ENCODE assay signal across 8 mouse cellular contexts in genomic region chr8:111144901-111145459, GRCm38 (mm10). TPM values are rescaled to one million over a fixed set of nuclear protein-coding genes. Genes with fewer than 3 reads are reported as not detected.
DNase-seq lines count a peak whose midpoint lies in the region; TF ChIP-seq lines count a peak whose summit lies in the region.
"Not testable (repeated sequence)": the region's sequence is repeated elsewhere in the genome, so short reads cannot be mapped to it uniquely, and the experiment has no call there.

No protein-coding gene starts in this region.

- not testable (repeated sequence) for H3K27ac ChIP-seq in bone marrow macrophage, adult 2 months (ENCODE audit: insufficient read depth, low read depth, low read length)
- H3K27ac ChIP-seq in hindbrain, embryonic 10.5 days = peak overlapping the region; percentile 75
- H3K27ac ChIP-seq in testis, adult 2 months (ENCODE audit: control insufficient read depth, insufficient read depth, low read depth, low read length) = peak overlapping the region; percentile 66

- under 1% methylated on average over 63 of the region's 63 CpGs for WGBS in hindbrain, embryonic 10.5 days
- WGBS in lung, adult 2 months = under 1% methylated on average over 54 of the region's 63 CpGs

- not testable (repeated sequence) for H3K9me3 ChIP-seq in erythroblast, embryonic 14.5 days (ENCODE audit: control insufficient read depth, low read length); hindbrain, embryonic 10.5 days

- H3K79me3 ChIP-seq in C2C12 (ENCODE audit: low read depth) = not testable (repeated sequence)

- H3K79me2 ChIP-seq in C2C12 (ENCODE audit: control insufficient read depth, insufficient read depth) = peaks cover 16% of the 10 kb centered on the region

- peak overlapping the region; percentile 40 for H3K4me3 ChIP-seq in C2C12 (ENCODE audit: insufficient read depth, poor library complexity, severe bottlenecking)
- peak overlapping the region; percentile 97 for H3K4me3 ChIP-seq in bone marrow macrophage, adult 2 months (ENCODE audit: insufficient read depth, low read length)
- peak overlapping the region; percentile 72 for H3K4me3 ChIP-seq in erythroblast, embryonic 14.5 days (replicated peaks)
- H3K4me3 ChIP-seq in hindbrain, embryonic 10.5 days = peak overlapping the region; percentile 72
- H3K4me3 ChIP-seq in lung, adult 2 months (replicated peaks; ENCODE audit: extremely low read depth, low read depth, low read length) = peak overlapping the region; percentile 82
- H3K4me3 ChIP-seq in testis, adult 2 months (ENCODE audit: control insufficient read depth, low read depth, low read length) = peak overlapping the region; percentile 89

- DNase-seq in hindbrain, embryonic 10.5 days (ENCODE audit: low spot score) = peak; percentile 26
- DNase-seq in kidney, postnatal 36 days = peak; percentile 6 to 42
- DNase-seq in lung, adult 2 months = not testable (repeated sequence)
- DNase-seq in natural killer cell, adult 2 months (ENCODE audit: low spot score in 2 of 2) = peak; percentile 17 to 37

- H3K4me1 ChIP-seq in bone marrow macrophage, adult 2 months (ENCODE audit: control insufficient read depth, insufficient read depth, low read length); lung, adult 2 months (ENCODE audit: control insufficient read depth, insufficient read depth, low read length); testis, adult 2 months (ENCODE audit: control insufficient read depth, insufficient read depth, low read length): not testable (repeated sequence)
- peaks cover 31% of the 10 kb centered on the region for H3K4me1 ChIP-seq in erythroblast, embryonic 14.5 days (ENCODE audit: control insufficient read depth)
- H3K4me1 ChIP-seq in hindbrain, embryonic 10.5 days (replicated peaks) = peaks cover 17% of the 10 kb centered on the region

- not testable (repeated sequence) for H3K27me3 ChIP-seq in C2C12 (ENCODE audit: control insufficient read depth, insufficient read depth, insufficient read length); hindbrain, embryonic 10.5 days (ENCODE audit: insufficient read depth, poor library complexity, severe bottlenecking); testis, adult 2 months (ENCODE audit: control insufficient read depth, insufficient read depth, low read length)
- H3K27me3 ChIP-seq in erythroblast, embryonic 14.5 days (ENCODE audit: control insufficient read depth) = peaks cover 14% of the 10 kb centered on the region

- TF ChIP-seq POLR2A in bone marrow macrophage, adult 2 months (IDR thresholded peaks at IDR 0.05; ENCODE audit: borderline replicate concordance, low read depth, low read length); lung, adult 2 months (IDR thresholded peaks at IDR 0.05; ENCODE audit: borderline replicate concordance, extremely low read depth, low read depth, low read length); testis, adult 2 months (IDR thresholded peaks at IDR 0.05; ENCODE audit: control insufficient read depth, low read depth, low read length): not testable (repeated sequence)

- H3K36me3 ChIP-seq in C2C12 (ENCODE audit: control insufficient read depth, insufficient read depth); erythroblast, embryonic 14.5 days (ENCODE audit: control insufficient read depth); hindbrain, embryonic 10.5 days; testis, adult 2 months (ENCODE audit: control insufficient read depth, insufficient read depth, low read length): not testable (repeated sequence)

- peak overlapping the region; percentile 85 for H3ac ChIP-seq in C2C12 (ENCODE audit: control insufficient read depth, insufficient read length, low read depth)

- TF ChIP-seq CTCF in C2C12 (IDR thresholded peaks at IDR 0.05; ENCODE audit: control insufficient read depth, insufficient read depth, insufficient read length); bone marrow macrophage, adult 2 months (IDR thresholded peaks at IDR 0.05; ENCODE audit: low read depth, low read length); lung, adult 2 months (IDR thresholded peaks at IDR 0.05; ENCODE audit: insufficient read depth, low read length); testis, adult 2 months (IDR thresholded peaks at IDR 0.05; ENCODE audit: control insufficient read depth, insufficient read depth, insufficient replicate concordance, low read depth, low read length): not testable (repeated sequence)

RNA-seq across cellular contexts. Expression of gene Pdpr, which starts 50.5 kb away (rescaled TPM):
- polyA plus RNA-seq in C2C12 (2012; fragmentation: generic; extraction: Trizol) = 5.2 TPM
- 8.1 and 11.3 TPM in 2 replicates for polyA plus RNA-seq in bone marrow macrophage, adult 2 months (2012; ENCODE audit: insufficient read depth, insufficient read length, missing spikeins)
- polyA plus RNA-seq in erythroblast, embryonic 14.5 days (2012) = 0.05 TPM in 1 of 2 replicates, not detected in the other
- 10.4 and 10.8 TPM in 2 replicates for polyA plus RNA-seq in hindbrain, embryonic 10.5 days (2016; fragmentation: Nextera tagmentation; extraction: Ambion mirVana)
- 12.0 and 12.5 TPM in 2 replicates for polyA plus RNA-seq in lung, adult 2 months (2012; rRNA removed)
- 12.2 and 13.1 TPM in 2 replicates for polyA plus RNA-seq in testis, adult 2 months (2012; rRNA removed)

RNA-seq across cellular contexts. Expression of gene Clec18a, which starts 52.8 kb away (rescaled TPM):
- not detected for polyA plus RNA-seq in C2C12 (2012; fragmentation: generic; extraction: Trizol)
- polyA plus RNA-seq in bone marrow macrophage, adult 2 months (2012; ENCODE audit: insufficient read depth, insufficient read length, missing spikeins) = not detected in 2 replicates
- not detected in 2 replicates for polyA plus RNA-seq in erythroblast, embryonic 14.5 days (2012)
- 1.3 and 1.5 TPM in 2 replicates for polyA plus RNA-seq in hindbrain, embryonic 10.5 days (2016; fragmentation: Nextera tagmentation; extraction: Ambion mirVana)
- polyA plus RNA-seq in lung, adult 2 months (2012; rRNA removed) = 0.07 TPM in 1 of 2 replicates, not detected in the other
- polyA plus RNA-seq in testis, adult 2 months (2012; rRNA removed) = 0.70 and 0.72 TPM in 2 replicates

Comparison
In these comparisons a context has a peak if more than half of its experiments do, and no peak if none do; other contexts are left out.
1. H3K4me3 ChIP-seq: peak in every context shown above with its lines; median percentile 97 in bone marrow macrophage, adult 2 months; 89 in testis, adult 2 months; 82 in lung, adult 2 months; 72 in erythroblast, embryonic 14.5 days; 72 in hindbrain, embryonic 10.5 days; 40 in C2C12.